Mouse (Mus musculus): ENCODE data around the gene Pik3ap1.

Gene Pik3ap1

GRCm38 (mm10) chr19:41366854-41367517 lies 17.9 kb downstream of the Pik3ap1 start:
- DNase-seq: no peak

- no peak for DNase-seq
Observed at GRCm38 (mm10) chr19:41366192-41366853, 18.6 kb downstream of the Pik3ap1 start.

GRCm38 (mm10) chr19:41365570-41365969 lies 19.3 kb downstream of the Pik3ap1 start:
- DNase-seq: no peak

- no peak for DNase-seq
Observed at GRCm38 (mm10) chr19:41364509-41364908, 20.4 kb downstream of the Pik3ap1 start.

- no peak for DNase-seq
Observed at GRCm38 (mm10) chr19:41362963-41363362, 21.9 kb downstream of the Pik3ap1 start.

- no peak for DNase-seq
Observed at GRCm38 (mm10) chr19:41360459-41360858, 24.4 kb downstream of the Pik3ap1 start.

GRCm38 (mm10) chr19:41354287-41354951 lies 30.5 kb downstream of the Pik3ap1 start:
- DNase-seq: no peak

GRCm38 (mm10) chr19:41349624-41350023 lies 35.3 kb downstream of the Pik3ap1 start:
- no peak for DNase-seq

- DNase-seq: no peak
Observed at GRCm38 (mm10) chr19:41348161-41348560, 36.7 kb downstream of the Pik3ap1 start.

- DNase-seq: no peak
Observed at GRCm38 (mm10) chr19:41347326-41347725, 37.6 kb downstream of the Pik3ap1 start.

- no peak for DNase-seq
Observed at GRCm38 (mm10) chr19:41346099-41346850, 38.6 kb downstream of the Pik3ap1 start.

- DNase-seq: peak; percentile 37
Observed at GRCm38 (mm10) chr19:41345028-41345741, 39.7 kb downstream of the Pik3ap1 start.

GRCm38 (mm10) chr19:41344666-41345027 lies 40.3 kb downstream of the Pik3ap1 start:
- no peak for DNase-seq

GRCm38 (mm10) chr19:41342592-41343090 lies 42.3 kb downstream of the Pik3ap1 start:
- DNase-seq: no peak

- no peak for DNase-seq
Observed at GRCm38 (mm10) chr19:41341677-41342076, 43.2 kb downstream of the Pik3ap1 start.

- peak; percentile 24 for DNase-seq
Observed at GRCm38 (mm10) chr19:41339020-41339836, 45.7 kb downstream of the Pik3ap1 start.

- DNase-seq: no peak
Observed at GRCm38 (mm10) chr19:41338379-41338778, 46.5 kb downstream of the Pik3ap1 start.

- no peak for DNase-seq
Observed at GRCm38 (mm10) chr19:41335721-41336120, 49.2 kb downstream of the Pik3ap1 start.

GRCm38 (mm10) chr19:41332986-41333385 lies 51.9 kb downstream of the Pik3ap1 start:
- no peak for DNase-seq

GRCm38 (mm10) chr19:41332228-41332627 lies 52.7 kb downstream of the Pik3ap1 start:
- DNase-seq: no peak

- DNase-seq: no peak
Observed at GRCm38 (mm10) chr19:41330401-41330800, 54.5 kb downstream of the Pik3ap1 start.

- DNase-seq: no peak
Observed at GRCm38 (mm10) chr19:41329961-41330360, 54.9 kb downstream of the Pik3ap1 start.

Data from lung, postnatal 14 days (tissue).